Mouse (Mus musculus) regulatory T cell (primary cell): ENCODE measurements around the gene Ascl2.

ENCODE experiments used
- in situ Hi-C: fragments of 300-600 bp; cut with MboI, MseI; formaldehyde crosslinking; loops from one replicate; pipeline ENCODE4 v1.15.1; 2025; ENCODE audit warnings: high pct_unique_total_duplicates

Gene Ascl2

DNA sequence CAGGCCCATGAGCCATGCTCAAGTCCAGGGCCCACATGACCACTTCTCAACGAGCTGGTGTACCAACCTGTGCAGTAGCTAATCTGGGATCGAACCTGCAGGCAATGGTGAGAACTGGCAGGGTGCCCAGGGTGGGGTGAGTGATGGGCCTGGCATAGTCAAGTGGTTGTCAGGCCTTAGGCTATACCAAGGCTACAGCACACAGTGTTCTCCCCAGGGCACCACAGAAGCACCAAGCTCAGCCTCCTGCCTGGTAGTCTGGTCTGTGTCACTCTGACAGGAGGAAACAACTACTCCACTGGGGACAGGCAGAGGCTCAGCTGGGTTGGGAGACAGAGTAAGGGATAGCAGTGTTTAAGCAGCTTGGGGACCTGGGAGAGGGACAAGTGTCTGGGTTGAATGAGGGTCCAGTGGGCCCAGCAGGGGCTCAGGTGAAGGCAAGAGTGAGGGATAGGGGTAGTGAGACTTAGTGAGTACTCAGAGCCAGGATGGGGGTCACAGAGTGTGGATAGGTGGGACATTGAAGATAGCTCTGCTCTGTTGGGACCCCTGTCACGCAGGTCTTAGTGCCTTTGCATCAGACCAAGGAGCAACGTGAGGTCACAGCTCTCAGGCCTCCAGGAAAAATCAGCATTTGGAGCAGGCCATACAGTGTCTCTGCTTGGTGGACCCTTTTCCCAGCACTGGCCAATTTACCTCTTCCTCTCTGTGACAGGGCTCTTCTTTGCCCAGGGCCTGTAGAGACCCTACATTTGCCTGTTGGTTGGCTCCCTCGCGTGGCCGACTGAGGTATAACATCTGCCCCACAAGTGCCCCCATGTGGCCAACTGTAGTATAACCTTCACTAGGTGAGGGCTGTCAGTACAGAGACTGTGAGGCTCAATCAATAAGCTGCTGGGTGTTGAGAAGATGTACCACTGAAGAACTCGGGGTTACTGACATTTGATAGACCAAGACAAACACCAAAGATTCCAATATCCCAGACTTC lies 50.1 kb downstream of the Ascl2 start:
- in situ Hi-C loops, result no loop called here

DNA sequence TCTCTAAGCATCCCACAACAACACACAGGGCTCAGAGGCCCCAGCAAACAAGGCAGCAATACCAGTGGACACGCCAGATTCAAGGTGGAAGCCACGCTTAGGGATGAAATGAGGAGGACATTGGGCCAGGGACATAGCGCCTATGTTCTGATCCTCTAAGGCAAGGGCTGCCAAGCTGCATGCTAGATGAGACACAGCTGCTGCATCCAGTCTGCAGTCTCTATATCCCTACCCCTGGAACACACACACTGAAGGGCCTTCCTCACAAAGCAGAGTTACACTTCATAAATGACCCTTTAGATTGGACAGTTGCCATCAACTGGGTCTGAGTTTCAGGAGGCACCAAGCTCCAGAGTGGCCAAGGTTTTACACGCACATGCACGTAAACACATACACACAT lies 51.4 kb downstream of the Ascl2 start:
- in situ Hi-C loops, result no loop called here
